Mouse (Mus musculus) liver, adult (tissue): Measurements from ENCODE around the gene Sec61g.

Experiments used
- GATA4 ChIP-seq: IDR thresholded peaks from 2 replicates; pipeline ENCODE4 v1.6.1; 2014; ENCODE audit warnings: mild to moderate bottlenecking, low read length; ENCODE audit not compliant: insufficient replicate concordance

Sec61g gene

DNA sequence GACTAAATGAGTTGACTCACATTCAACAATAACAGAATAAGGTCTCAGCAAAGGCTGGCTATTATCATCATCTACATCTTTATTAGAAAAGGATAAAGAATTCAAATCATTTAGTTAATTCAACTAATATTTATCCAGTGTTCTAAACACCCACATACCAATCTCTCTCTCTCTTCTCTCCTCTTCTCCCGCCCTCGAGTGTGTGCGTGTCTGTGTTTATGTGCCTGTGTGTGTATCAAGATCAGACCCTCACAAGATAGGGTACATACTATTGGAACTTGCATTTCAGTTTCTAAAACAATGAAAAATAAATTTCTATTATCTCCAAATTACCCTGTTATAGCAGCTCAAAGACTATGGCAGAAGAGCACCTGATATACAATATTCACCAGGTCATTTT lies 5.5 kb downstream of the Sec61g start:
- no peak for TF ChIP-seq GATA4

DNA sequence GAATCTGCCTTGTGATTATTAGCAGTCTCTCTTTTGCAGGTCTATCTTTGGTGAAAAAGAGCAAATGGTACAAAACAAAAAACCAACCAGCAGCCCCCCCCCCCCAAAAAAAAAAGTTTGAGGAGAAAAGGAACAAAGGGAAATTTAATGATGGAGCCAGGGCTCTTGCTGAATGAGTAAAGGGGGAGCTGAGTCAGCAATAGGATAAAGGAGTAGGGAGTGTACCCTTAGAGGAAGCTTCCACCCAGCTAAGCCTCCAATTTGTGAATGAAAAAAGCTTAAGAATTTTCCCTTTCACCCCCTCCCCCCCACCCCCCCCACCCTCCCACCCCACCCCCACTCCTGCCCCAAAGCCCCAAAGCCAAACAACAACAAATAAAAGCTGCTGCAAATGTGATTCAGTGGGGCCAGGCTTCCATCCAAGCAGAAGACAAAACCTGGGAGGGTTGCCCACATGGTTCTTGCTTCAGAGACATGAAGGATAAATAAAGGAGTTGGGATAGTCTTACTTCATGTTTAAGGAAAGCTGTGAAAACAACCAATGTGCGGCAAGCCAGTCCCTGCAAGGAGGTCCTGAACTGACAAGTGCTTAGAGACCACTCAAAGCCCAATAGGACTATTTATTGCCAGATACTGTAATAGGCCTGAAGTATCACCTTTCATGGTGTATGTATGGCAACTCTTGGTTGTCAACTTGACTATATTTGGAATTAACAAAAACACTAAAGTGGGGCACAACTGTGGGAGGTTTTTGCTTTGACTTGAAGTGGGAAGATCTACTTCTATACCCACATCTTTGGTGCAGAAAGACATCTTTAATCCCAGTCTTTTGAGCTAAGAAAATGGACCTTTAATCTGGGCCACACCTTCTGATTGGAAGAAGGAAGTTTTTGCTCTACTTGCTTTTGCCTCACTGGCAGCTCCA lies 9.3 kb downstream of the Sec61g start:
- TF ChIP-seq GATA4: no peak
